Mouse (Mus musculus) embryonic facial prominence, embryonic 14.5 days (tissue): ENCODE data around the gene Clstn2. TPM values are rescaled to one million over a fixed set of nuclear protein-coding genes. Genes with fewer than 3 reads are reported as not detected.

Experiments used
- ATAC-seq: fragments of 200-750 bp; cut with Nextera tagmentation; 2 replicates; pipeline ENCODE4 v1.8.0; 2017; ENCODE audit warnings: low read depth, moderate number of reproducible peaks, moderate TSS enrichment
- DNase-seq: peaks from one replicate; pipeline ENCODE4 v3.0.0-alpha.2; 2015; ENCODE audit warnings: low spot score
- H3K27ac ChIP-seq: fragments of 300-500 bp; sonication (generic); replicated peaks from 2 replicates; pipeline ENCODE4 v1.5.1; 2014; ENCODE audit warnings: low read depth, mild to moderate bottlenecking, low read length, moderate library complexity
- H3K27me3 ChIP-seq: fragments of 300-500 bp; sonication (generic); replicated peaks from 2 replicates; pipeline ENCODE4 v1.6.1; 2014; ENCODE audit warnings: low read length; ENCODE audit not compliant: control insufficient read depth, insufficient read depth
- H3K36me3 ChIP-seq: fragments of 300-500 bp; sonication (generic); 2 replicates; pipeline ENCODE4 v1.6.1; 2014; ENCODE audit warnings: low read length, mixed read lengths; ENCODE audit not compliant: control insufficient read depth, insufficient read depth
- H3K4me1 ChIP-seq: fragments of 300-500 bp; sonication (generic); 2 replicates; pipeline ENCODE4 v1.6.1; 2014; ENCODE audit warnings: antibody characterized with exemption, low read length; ENCODE audit not compliant: control insufficient read depth, insufficient read depth
- H3K4me2 ChIP-seq: fragments of 300-500 bp; sonication (generic); 2 replicates; pipeline ENCODE4 v1.6.1; 2014; ENCODE audit warnings: low read depth, mild to moderate bottlenecking, low read length, moderate library complexity, mixed read lengths
- H3K4me3 ChIP-seq: fragments of 300-500 bp; sonication (generic); 2 replicates; pipeline ENCODE4 v1.5.1; 2014; ENCODE audit warnings: low read depth, mild to moderate bottlenecking, low read length
- H3K9ac ChIP-seq: fragments of 300-500 bp; sonication (generic); 2 replicates; pipeline ENCODE4 v1.6.1; 2014; ENCODE audit warnings: low read depth, mild to moderate bottlenecking, low read length, moderate library complexity, mixed read lengths
- H3K9me3 ChIP-seq: fragments of 300-500 bp; sonication (generic); 2 replicates; pipeline ENCODE4 v1.6.1; 2016; ENCODE audit warnings: low read length; ENCODE audit not compliant: control insufficient read depth
- WGBS: fragments of 180-500 bp; shearing (Covaris S2); extraction: QIAGEN DNeasy Blood & Tissue Kit; methylation state at CpG from one replicate; pipeline ENCODE4 v1.1.7; 2014; 5-methylcytosine and 5-hydroxymethylcytosine counted together
- polyA plus RNA-seq: library from polyadenylated mRNA; unstranded; fragments of >200 nt; fragmentation: Nextera tagmentation; extraction: Ambion mirVana; gene quantifications from 2 replicates; pipeline ENCODE4 v1.2.1, GENCODE M21; 2014

The Clstn2 gene
- polyA plus RNA-seq, 1 experiment from 2014 or later, result 3.8 TPM

- 73% methylated on average over 2 of the region's 2 CpGs for WGBS
- no peaks in the 10 kb centered on the region for H3K36me3 ChIP-seq
- DNase-seq (no peak), ATAC-seq (no peak)
- H3K4me1 ChIP-seq, result no peaks in the 10 kb centered on the region
- no peaks in the 10 kb centered on the region for H3K9me3 ChIP-seq
- no peaks in the 10 kb centered on the region for H3K27me3 ChIP-seq
- no peak overlapping the region for H3K27ac ChIP-seq
- no peak overlapping the region for H3K4me2 ChIP-seq
- no peak overlapping the region for H3K9ac ChIP-seq
- no peak overlapping the region for H3K4me3 ChIP-seq
These were observed 286.4 kb downstream of the Clstn2 start for GRCm38 (mm10) chr9:97746574-97746973.

- ATAC-seq (no peak), DNase-seq (peak; percentile 33)
- no peaks in the 10 kb centered on the region for H3K9me3 ChIP-seq
- no peak overlapping the region for H3K4me3 ChIP-seq
- no peaks in the 10 kb centered on the region for H3K36me3 ChIP-seq
- no peaks in the 10 kb centered on the region for H3K27me3 ChIP-seq
- H3K4me1 ChIP-seq, result no peaks in the 10 kb centered on the region
- WGBS, result 72% methylated on average over 3 of the region's 3 CpGs
- H3K4me2 ChIP-seq, result no peak overlapping the region
- H3K27ac ChIP-seq, result no peak overlapping the region
- H3K9ac ChIP-seq, result no peak overlapping the region
These were observed 305.1 kb downstream of the Clstn2 start for GRCm38 (mm10) chr9:97727715-97728486.

GRCm38 (mm10) chr9:97717728-97718127 is 315.3 kb downstream of the Clstn2 start:
- no peak overlapping the region for H3K27ac ChIP-seq
- DNase-seq (no peak), ATAC-seq (no peak)
- no peak overlapping the region for H3K4me2 ChIP-seq
- no peaks in the 10 kb centered on the region for H3K9me3 ChIP-seq
- no peak overlapping the region for H3K9ac ChIP-seq
- no peak overlapping the region for H3K4me3 ChIP-seq
- H3K4me1 ChIP-seq, result no peaks in the 10 kb centered on the region
- H3K27me3 ChIP-seq, result no peaks in the 10 kb centered on the region
- H3K36me3 ChIP-seq, result no peaks in the 10 kb centered on the region

GRCm38 (mm10) chr9:97717005-97717404 is 316.0 kb downstream of the Clstn2 start:
- no peak overlapping the region for H3K4me2 ChIP-seq
- H3K9me3 ChIP-seq, result no peaks in the 10 kb centered on the region
- DNase-seq, result no peak
- H3K9ac ChIP-seq, result no peak overlapping the region
- no peak overlapping the region for H3K4me3 ChIP-seq
- H3K27me3 ChIP-seq, result no peaks in the 10 kb centered on the region
- WGBS, result 64% methylated on average over 7 of the region's 7 CpGs
- H3K4me1 ChIP-seq, result no peaks in the 10 kb centered on the region
- no peak overlapping the region for H3K27ac ChIP-seq
- ATAC-seq, result no peak
- H3K36me3 ChIP-seq, result no peaks in the 10 kb centered on the region

GRCm38 (mm10) chr9:97712888-97713287 is 320.1 kb downstream of the Clstn2 start:
- Histone ChIP-seq H3K9me3 (no peaks in the 10 kb centered on the region), H3K4me3 (no peak overlapping the region), H3K36me3 (no peaks in the 10 kb centered on the region), H3K4me2 (no peak overlapping the region), H3K4me1 (no peaks in the 10 kb centered on the region), H3K27ac (no peak overlapping the region), H3K9ac (no peak overlapping the region), H3K27me3 (no peaks in the 10 kb centered on the region)
- WGBS, result 90% methylated on average over 3 of the region's 3 CpGs
- ATAC-seq (no peak), DNase-seq (no peak)

GRCm38 (mm10) chr9:97703901-97704503 is 329.0 kb downstream of the Clstn2 start:
- Histone ChIP-seq H3K27ac (no peak overlapping the region), H3K9ac (no peak overlapping the region), H3K4me1 (no peaks in the 10 kb centered on the region), H3K27me3 (no peaks in the 10 kb centered on the region), H3K4me3 (no peak overlapping the region), H3K9me3 (no peaks in the 10 kb centered on the region), H3K4me2 (no peak overlapping the region), H3K36me3 (no peaks in the 10 kb centered on the region)
- ATAC-seq (no peak), DNase-seq (no peak)
- 68% methylated on average over 4 of the region's 4 CpGs for WGBS

GRCm38 (mm10) chr9:97702989-97703388 is 330.0 kb downstream of the Clstn2 start:
- no peak for ATAC-seq
- 60% methylated on average over 2 of the region's 2 CpGs for WGBS

GRCm38 (mm10) chr9:97699983-97700382 is 333.0 kb downstream of the Clstn2 start:
- no peaks in the 10 kb centered on the region for H3K36me3 ChIP-seq
- WGBS, result 80% methylated on average over 3 of the region's 3 CpGs
- no peak overlapping the region for H3K4me3 ChIP-seq
- H3K27ac ChIP-seq, result no peak overlapping the region
- DNase-seq (no peak), ATAC-seq (no peak)
- H3K9me3 ChIP-seq, result no peaks in the 10 kb centered on the region
- H3K4me2 ChIP-seq, result no peak overlapping the region
- H3K9ac ChIP-seq, result no peak overlapping the region
- H3K27me3 ChIP-seq, result no peaks in the 10 kb centered on the region
- H3K4me1 ChIP-seq, result no peaks in the 10 kb centered on the region

More at GRCm38 (mm10) chr9:97702989-97703388, 330.0 kb downstream of the Clstn2 start:
- H3K36me3 ChIP-seq, result no peaks in the 10 kb centered on the region
- H3K27me3 ChIP-seq, result no peaks in the 10 kb centered on the region
- H3K9me3 ChIP-seq, result no peaks in the 10 kb centered on the region
- no peak overlapping the region for H3K9ac ChIP-seq
- no peak for DNase-seq
- H3K4me2 ChIP-seq, result no peak overlapping the region
- no peaks in the 10 kb centered on the region for H3K4me1 ChIP-seq
- H3K4me3 ChIP-seq, result no peak overlapping the region
- no peak overlapping the region for H3K27ac ChIP-seq

GRCm38 (mm10) chr9:97699020-97699419 is 334.0 kb downstream of the Clstn2 start:
- H3K27ac ChIP-seq, result no peak overlapping the region
- H3K4me1 ChIP-seq, result no peaks in the 10 kb centered on the region
- H3K27me3 ChIP-seq, result no peaks in the 10 kb centered on the region
- no peak overlapping the region for H3K4me3 ChIP-seq
- no peaks in the 10 kb centered on the region for H3K36me3 ChIP-seq
- H3K9me3 ChIP-seq, result no peaks in the 10 kb centered on the region
- no peak overlapping the region for H3K4me2 ChIP-seq
- ATAC-seq (no peak), DNase-seq (no peak)
- no peak overlapping the region for H3K9ac ChIP-seq
- 81% methylated on average over 2 of the region's 2 CpGs for WGBS
